Mouse (Mus musculus): ENCODE results near the gene Pdp2. TPM values are rescaled to one million over a fixed set of nuclear protein-coding genes. Genes with fewer than 3 reads are reported as not detected.

Gene Pdp2
- polyA plus RNA-seq, 1 experiment from 2014 or later = 10.1 TPM

DNA sequence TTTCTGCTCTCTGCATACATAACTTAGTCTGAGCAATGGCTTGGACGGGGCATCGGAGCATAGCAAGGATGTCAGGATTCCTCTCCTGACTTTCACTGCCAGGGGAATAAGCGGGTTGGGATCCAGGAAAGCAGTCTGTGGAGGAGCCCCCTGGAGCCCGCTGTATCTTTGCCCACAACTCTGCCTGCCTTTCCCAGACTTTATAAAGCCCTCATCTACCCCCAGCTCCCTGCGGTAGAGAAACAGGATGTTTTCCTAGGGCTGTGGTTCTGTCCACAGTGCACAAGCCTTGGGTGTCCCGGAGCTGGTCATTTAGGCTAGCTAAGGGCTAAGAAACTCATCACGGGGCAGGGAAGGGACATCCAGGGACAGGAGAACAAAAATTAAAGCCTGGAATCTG is 10.1 kb downstream of the Pdp2 start:
- WGBS = 34% methylated on average over 7 of the region's 7 CpGs
- no peak overlapping the region for H3K27ac ChIP-seq

DNA sequence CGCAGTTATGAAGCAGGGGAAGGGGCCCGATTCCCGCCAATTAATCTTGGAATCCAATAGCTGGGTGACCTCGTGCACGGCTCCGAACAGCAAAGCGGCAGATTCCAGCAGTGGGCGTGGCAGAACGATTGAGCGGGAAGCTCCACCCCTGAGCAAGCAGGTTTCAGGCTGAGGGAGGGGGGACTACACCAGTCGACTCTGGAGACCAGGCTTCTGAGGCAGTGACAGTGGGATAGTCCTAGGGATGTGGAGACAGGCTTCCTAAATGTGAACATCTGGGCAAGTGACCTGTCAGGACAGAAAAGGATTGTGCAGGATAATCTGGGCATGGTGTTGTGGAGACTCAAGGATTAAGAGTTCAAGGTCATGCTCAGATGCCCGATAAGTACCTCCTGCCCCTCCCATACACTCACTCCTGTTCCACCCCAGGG is 10.7 kb downstream of the Pdp2 start:
- H3K4me3 ChIP-seq = peak overlapping the region; percentile 30
- under 1% methylated on average over 12 of the region's 12 CpGs for WGBS
- no peaks in the 10 kb centered on the region for H3K36me3 ChIP-seq
- peaks cover 5% of the 10 kb centered on the region; the same call in 1 of the 2 replicates for H3K27me3 ChIP-seq
- peak overlapping the region; percentile 47 for H3K4me2 ChIP-seq
- ATAC-seq (ENCODE audit: insufficient number of reproducible peaks, low FRiP score, low TSS enrichment, low read depth) = no peak
- no peak overlapping the region for H3K9ac ChIP-seq
- no peaks in the 10 kb centered on the region for H3K9me3 ChIP-seq
- H3K4me1 ChIP-seq = peaks cover 28% of the 10 kb centered on the region; the same call in 1 of the 2 replicates
- H3K27ac ChIP-seq = no peak overlapping the region

More for the DNA sequence above, 10.1 kb downstream of the Pdp2 start:
- peaks cover under 1% of the 10 kb centered on the region; the same call in 1 of the 2 replicates for H3K36me3 ChIP-seq
- H3K4me2 ChIP-seq = peak overlapping the region; percentile 47
- H3K9me3 ChIP-seq = no peaks in the 10 kb centered on the region
- peaks cover 24% of the 10 kb centered on the region; the same call in 1 of the 2 replicates for H3K4me1 ChIP-seq
- peaks cover 5% of the 10 kb centered on the region; the same call in 1 of the 2 replicates for H3K27me3 ChIP-seq
- no peak for ATAC-seq (ENCODE audit: insufficient number of reproducible peaks, low FRiP score, low TSS enrichment, low read depth)
- H3K9ac ChIP-seq = no peak overlapping the region
- peak overlapping the region; percentile 30; the same call in 1 of the 2 replicates for H3K4me3 ChIP-seq

DNA sequence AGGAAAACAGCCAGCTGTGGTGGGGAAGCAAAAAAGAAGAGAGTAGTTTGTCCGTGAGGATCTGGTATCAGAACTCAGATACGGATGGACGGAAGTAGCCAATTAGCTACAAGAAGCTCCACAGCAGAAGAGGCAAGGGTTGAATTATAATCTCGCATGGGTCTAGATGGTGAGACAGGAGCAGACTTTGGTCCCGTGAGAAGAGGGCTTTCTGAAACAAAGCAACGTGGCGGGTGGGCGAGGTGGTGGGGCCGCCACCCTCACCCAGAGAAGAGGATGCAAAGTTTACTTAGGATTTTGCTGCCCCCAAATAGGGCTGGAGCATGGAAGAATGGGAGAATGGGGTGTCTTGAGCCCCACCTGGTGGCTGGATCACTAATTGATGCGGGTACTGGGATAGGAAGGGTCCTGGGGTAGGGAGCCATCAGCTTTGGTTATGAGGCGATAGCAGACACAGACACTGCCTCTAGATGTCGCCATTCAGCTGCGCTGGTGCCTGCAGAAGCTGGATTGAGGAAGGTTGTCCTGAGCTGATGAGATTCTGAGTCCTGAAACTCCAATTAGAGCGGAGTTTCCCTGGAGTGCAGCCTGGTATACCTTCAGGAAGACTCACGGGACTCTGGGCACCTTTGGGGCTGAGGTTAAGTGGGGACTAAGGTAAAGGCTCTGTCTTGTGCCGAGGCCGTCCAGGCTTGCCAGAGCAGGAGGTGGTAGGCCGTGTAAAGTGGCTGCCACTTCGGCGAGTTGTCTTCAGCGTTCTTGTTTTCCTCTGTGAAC is 11.4 kb downstream of the Pdp2 start:
- Histone ChIP-seq H3K9ac (no peak overlapping the region), H3K27ac (no peak overlapping the region)

GRCm38 (mm10) chr8:104603245-104603593 is 12.0 kb downstream of the Pdp2 start:
- ATAC-seq (ENCODE audit: insufficient number of reproducible peaks, low FRiP score, low TSS enrichment, low read depth) = no peak
- H3K9me3 ChIP-seq = no peaks in the 10 kb centered on the region
- no peak overlapping the region for H3K4me3 ChIP-seq
- peaks cover 5% of the 10 kb centered on the region; the same call in 1 of the 2 replicates for H3K27me3 ChIP-seq
- H3K36me3 ChIP-seq = no peaks in the 10 kb centered on the region
- no peak overlapping the region for H3K9ac ChIP-seq
- peaks cover 28% of the 10 kb centered on the region; the same call in 1 of the 2 replicates for H3K4me1 ChIP-seq
- H3K4me2 ChIP-seq = 0 out of 2 replicates have a peak overlapping the region, but pooled peaks have one; percentile 12
- 62% methylated on average over 4 of the region's 4 CpGs for WGBS
- H3K27ac ChIP-seq = no peak overlapping the region; the same call in 1 of the 2 replicates

More for the DNA sequence above, 11.4 kb downstream of the Pdp2 start:
- Histone ChIP-seq H3K4me3 (peak overlapping the region; percentile 30), H3K4me2 (peak overlapping the region; percentile 47), H3K27me3 (peaks cover 5% of the 10 kb centered on the region; the same call in 1 of the 2 replicates), H3K9me3 (no peaks in the 10 kb centered on the region), H3K36me3 (no peaks in the 10 kb centered on the region), H3K4me1 (peaks cover 28% of the 10 kb centered on the region; the same call in 1 of the 2 replicates)
- ATAC-seq (ENCODE audit: insufficient number of reproducible peaks, low FRiP score, low TSS enrichment, low read depth) = peak; percentile 83
- whole genome bisulfite sequencing = 17% methylated on average over 21 of the region's 21 CpGs

GRCm38 (mm10) chr8:104606329-104606728 is 15.1 kb downstream of the Pdp2 start:
- no peak overlapping the region for H3K4me3 ChIP-seq
- no peaks in the 10 kb centered on the region for H3K36me3 ChIP-seq
- H3K4me1 ChIP-seq = peaks cover 26% of the 10 kb centered on the region; the same call in 1 of the 2 replicates
- H3K4me2 ChIP-seq = no peak overlapping the region
- WGBS = 23% methylated on average over 6 of the region's 6 CpGs
- no peaks in the 10 kb centered on the region for H3K9me3 ChIP-seq
- peak overlapping the region; percentile 74 for H3K27ac ChIP-seq
- H3K27me3 ChIP-seq = peaks cover 2% of the 10 kb centered on the region; the same call in 1 of the 2 replicates
- peak; percentile 53 for ATAC-seq (ENCODE audit: insufficient number of reproducible peaks, low FRiP score, low TSS enrichment, low read depth)
- H3K9ac ChIP-seq = no peak overlapping the region

- Histone ChIP-seq H3K4me3 (no peak overlapping the region), H3K27ac (no peak overlapping the region), H3K36me3 (no peaks in the 10 kb centered on the region), H3K4me1 (peaks cover 14% of the 10 kb centered on the region; the same call in 1 of the 2 replicates), H3K9me3 (no peaks in the 10 kb centered on the region), H3K9ac (no peak overlapping the region), H3K27me3 (no peaks in the 10 kb centered on the region), H3K4me2 (no peak overlapping the region)
- 73% methylated on average over 2 of the region's 2 CpGs for WGBS
- ATAC-seq (ENCODE audit: insufficient number of reproducible peaks, low FRiP score, low TSS enrichment, low read depth) = no peak
Observed at GRCm38 (mm10) chr8:104607944-104608343, 16.7 kb downstream of the Pdp2 start.

- Histone ChIP-seq H3K36me3 (no peaks in the 10 kb centered on the region), H3K4me3 (no peak overlapping the region), H3K27ac (no peak overlapping the region), H3K9me3 (no peaks in the 10 kb centered on the region), H3K4me2 (no peak overlapping the region), H3K9ac (no peak overlapping the region), H3K27me3 (no peaks in the 10 kb centered on the region), H3K4me1 (peaks cover 14% of the 10 kb centered on the region; the same call in 1 of the 2 replicates)
- peak; percentile 21; the same call in 1 of the 2 replicates for ATAC-seq (ENCODE audit: insufficient number of reproducible peaks, low FRiP score, low TSS enrichment, low read depth)
- 66% methylated on average over 8 of the region's 8 CpGs for WGBS
Observed at GRCm38 (mm10) chr8:104609222-104609621, 18.0 kb downstream of the Pdp2 start.

DNA sequence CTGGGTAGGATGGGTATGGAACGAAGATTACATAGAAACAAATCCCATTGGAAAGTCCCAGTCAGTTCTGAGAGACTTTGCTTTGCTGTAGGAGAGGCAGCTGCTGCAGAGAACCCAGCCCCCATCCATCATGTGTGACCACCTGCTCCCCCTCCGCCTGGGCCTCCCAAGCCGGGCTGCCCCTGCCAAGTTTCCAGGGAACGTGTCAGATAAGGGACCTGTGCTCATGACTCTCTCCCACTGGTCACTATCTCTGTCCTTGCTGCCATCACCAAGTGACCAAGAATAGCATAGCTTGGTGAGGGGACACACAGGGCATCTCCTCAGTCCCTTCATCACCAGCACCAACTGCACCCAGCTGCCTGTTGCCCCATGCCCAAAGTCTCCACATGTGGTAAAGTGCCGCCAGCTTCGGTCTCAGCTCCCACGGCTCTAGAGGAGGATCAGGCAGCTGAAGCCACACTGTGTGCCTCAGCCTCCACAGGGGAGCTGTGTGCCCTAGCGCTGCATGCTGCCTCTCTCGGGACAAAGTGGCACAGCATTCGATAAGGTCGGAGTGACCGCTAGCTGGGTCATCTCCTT is 19.0 kb downstream of the Pdp2 start:
- Histone ChIP-seq H3K36me3 (no peaks in the 10 kb centered on the region), H3K4me3 (no peak overlapping the region), H3K9me3 (no peaks in the 10 kb centered on the region), H3K9ac (no peak overlapping the region), H3K27me3 (no peaks in the 10 kb centered on the region), H3K27ac (no peak overlapping the region; the same call in 1 of the 2 replicates), H3K4me2 (no peak overlapping the region), H3K4me1 (peaks cover 14% of the 10 kb centered on the region; the same call in 1 of the 2 replicates)
- no peak for ATAC-seq (ENCODE audit: insufficient number of reproducible peaks, low FRiP score, low TSS enrichment, low read depth)
- 79% methylated on average over 12 of the region's 12 CpGs for WGBS

- Histone ChIP-seq H3K36me3 (no peaks in the 10 kb centered on the region), H3K9ac (no peak overlapping the region), H3K4me2 (no peak overlapping the region), H3K4me1 (0 out of 2 replicates have a peak, but pooled peaks cover 2% of the 10 kb centered on the region), H3K4me3 (no peak overlapping the region), H3K9me3 (no peaks in the 10 kb centered on the region), H3K27me3 (no peaks in the 10 kb centered on the region), H3K27ac (no peak overlapping the region)
- WGBS = 67% methylated on average over 4 of the region's 4 CpGs
- no peak for ATAC-seq (ENCODE audit: insufficient number of reproducible peaks, low FRiP score, low TSS enrichment, low read depth)
Observed at GRCm38 (mm10) chr8:104611613-104612012, 20.4 kb downstream of the Pdp2 start.

- H3K9ac ChIP-seq = no peak overlapping the region
- no peak overlapping the region for H3K4me3 ChIP-seq
- no peak for ATAC-seq (ENCODE audit: insufficient number of reproducible peaks, low FRiP score, low TSS enrichment, low read depth)
- H3K4me2 ChIP-seq = no peak overlapping the region
- H3K9me3 ChIP-seq = no peaks in the 10 kb centered on the region
- no peaks in the 10 kb centered on the region for H3K27me3 ChIP-seq
- 64% methylated on average over 4 of the region's 4 CpGs for WGBS
- no peaks in the 10 kb centered on the region for H3K4me1 ChIP-seq
- no peak overlapping the region for H3K27ac ChIP-seq
- no peaks in the 10 kb centered on the region for H3K36me3 ChIP-seq
Observed at GRCm38 (mm10) chr8:104613119-104613518, 21.9 kb downstream of the Pdp2 start.

DNA sequence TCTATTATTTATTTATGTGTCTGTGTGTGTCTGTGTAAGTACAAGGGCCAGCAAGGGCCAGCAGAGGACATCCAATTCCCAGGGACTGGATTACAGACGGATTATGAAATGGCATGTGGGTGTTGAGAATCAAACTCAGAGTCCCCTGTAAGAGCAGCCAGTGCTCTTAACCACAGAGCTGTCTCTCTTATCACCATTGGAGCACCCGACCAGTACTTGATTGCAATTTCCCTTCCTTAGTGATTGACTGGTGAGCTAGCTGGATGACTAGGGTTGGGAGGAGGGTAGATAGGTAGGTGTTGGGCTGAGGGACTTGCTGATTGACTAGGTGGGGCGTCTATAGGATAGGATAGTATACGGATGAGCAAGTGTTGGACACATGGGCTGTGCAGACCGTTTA is 29.5 kb downstream of the Pdp2 start:
- Histone ChIP-seq H3K27me3 (no peaks in the 10 kb centered on the region), H3K4me3 (no peak overlapping the region), H3K4me1 (no peaks in the 10 kb centered on the region), H3K27ac (no peak overlapping the region), H3K9me3 (no peaks in the 10 kb centered on the region), H3K4me2 (no peak overlapping the region), H3K9ac (no peak overlapping the region), H3K36me3 (no peaks in the 10 kb centered on the region)
- no peak for ATAC-seq (ENCODE audit: insufficient number of reproducible peaks, low FRiP score, low TSS enrichment, low read depth)
- whole genome bisulfite sequencing = 75% methylated on average over 5 of the region's 5 CpGs

GRCm38 (mm10) chr8:104624161-104624560 is 32.9 kb downstream of the Pdp2 start, which contains the start of gene Cdh16:
Gene Cdh16, minus strand, starts transcription at chr8:104624396.
- no peak for ATAC-seq (ENCODE audit: insufficient number of reproducible peaks, low FRiP score, low TSS enrichment, low read depth)
- H3K27me3 ChIP-seq = no peaks in the 10 kb centered on the region
- no peak within 1 kb of the TSS for H3K9ac ChIP-seq
- H3K4me2 ChIP-seq = no peak within 1 kb of the TSS
- H3K36me3 ChIP-seq = no peaks in the 10 kb centered on the region
- H3K9me3 ChIP-seq = no peaks in the 10 kb centered on the region
- no peak within 1 kb of the TSS for H3K27ac ChIP-seq
- H3K4me1 ChIP-seq = 0 out of 2 replicates have a peak, but pooled peaks cover 1% of the 10 kb centered on the region
- 85% methylated on average over 6 of the region's 6 CpGs for WGBS
- no peak within 1 kb of the TSS for H3K4me3 ChIP-seq
